Mouse (Mus musculus): Measurements from ENCODE around the gene Opn3. TPM values are rescaled to one million over a fixed set of nuclear protein-coding genes. Genes with fewer than 3 reads are reported as not detected.

The Opn3 gene
- total and polyA plus RNA-seq, 3 experiments, result 0.50 to 2.2 TPM; not detected in 1

DNA sequence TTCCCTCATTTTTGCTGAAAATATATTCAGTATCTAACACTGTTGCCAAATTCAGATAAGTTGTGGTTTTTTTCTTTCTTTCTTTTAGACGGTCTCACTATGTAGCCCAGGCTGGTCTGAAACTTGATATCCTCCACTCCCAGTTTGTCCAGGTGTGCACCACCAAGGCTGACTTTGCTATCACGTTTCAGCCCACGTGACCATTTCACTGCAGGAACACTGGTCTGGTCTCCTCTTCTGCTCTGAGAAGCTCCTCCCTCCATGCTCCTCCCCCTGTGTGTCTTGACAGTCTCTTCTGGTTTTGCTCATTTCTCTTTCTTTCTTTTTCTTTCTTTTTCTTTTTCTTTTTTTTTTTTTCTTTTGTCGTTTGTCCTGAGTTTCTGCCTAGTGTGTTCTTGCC is 7.2 kb upstream of the Opn3 start:
- no peaks in the 10 kb centered on the region for H3K79me2 ChIP-seq (ENCODE audit: control insufficient read depth, insufficient read depth, low read length, poor library complexity)
- H3K27me3 ChIP-seq (ENCODE audit: control insufficient read depth in 1 of 2, insufficient read depth in 2 of 2, low read length in 2 of 2), result no peaks in the 10 kb centered on the region
- H3K36me3 ChIP-seq (ENCODE audit: control insufficient read depth in 1 of 2, insufficient read depth in 2 of 2, low read length in 2 of 2), result no peaks in the 10 kb centered on the region
- H3K4me3 ChIP-seq (ENCODE audit: control insufficient read depth in 1 of 2, insufficient read depth in 1 of 2, low read depth in 2 of 2, low read length in 2 of 2), result peak overlapping the region in 1 of 2 experiments; percentile 47; a peak in 2 of 4 replicates
- H3K9ac ChIP-seq (ENCODE audit: control insufficient read depth, low read depth, low read length, poor library complexity, severe bottlenecking), result no peak overlapping the region
- peak; percentile 64 for DNase-seq (ENCODE audit: low read depth, low spot score)
- no peaks in the 10 kb centered on the region for H3K4me1 ChIP-seq (ENCODE audit: control insufficient read depth in 1 of 2, insufficient read depth in 2 of 2, low read length in 2 of 2)
- H3K9me3 ChIP-seq (replicated peaks; ENCODE audit: insufficient read depth, low read length), result no peaks in the 10 kb centered on the region
- no peak for TF ChIP-seq RAD21 (IDR thresholded peaks at IDR 0.05; ENCODE audit: low read depth, low read length)
- no peak for TF ChIP-seq ZNF384 (IDR thresholded peaks at IDR 0.05; ENCODE audit: low read depth, low read length)
- TF ChIP-seq ZMIZ1 (IDR thresholded peaks at IDR 0.05; ENCODE audit: low read depth, low read length), result no peak
- TF ChIP-seq UBTF (IDR thresholded peaks at IDR 0.05; ENCODE audit: borderline replicate concordance, insufficient read depth, low read depth, low read length), result no peak
- TF ChIP-seq POLR2AphosphoS2 (IDR thresholded peaks at IDR 0.05; ENCODE audit: low read length), result no peak
- TF ChIP-seq TCF12 (IDR thresholded peaks at IDR 0.05; ENCODE audit: low read depth, low read length), result no peak
- TF ChIP-seq HCFC1 (IDR thresholded peaks at IDR 0.05; ENCODE audit: low read depth, low read length), result no peak
- TF ChIP-seq ZKSCAN1 (IDR thresholded peaks at IDR 0.05; ENCODE audit: low read depth, low read length), result no peak
- no peak for TF ChIP-seq POLR2A (IDR thresholded peaks at IDR 0.05; ENCODE audit: control insufficient read depth in 1 of 2, insufficient read depth in 1 of 2, low read depth in 1 of 2, low read length in 2 of 2, poor library complexity in 1 of 2)
- TF ChIP-seq ETS1 (IDR thresholded peaks at IDR 0.05; ENCODE audit: low read depth, low read length), result no peak
- no peak for TF ChIP-seq POLR2AphosphoS5 (IDR thresholded peaks at IDR 0.05; ENCODE audit: borderline replicate concordance, low read depth, low read length)
- no peak for TF ChIP-seq MYB (IDR thresholded peaks at IDR 0.05; ENCODE audit: low read depth, low read length)
- peak; percentile 95 for TF ChIP-seq USF1 (IDR thresholded peaks at IDR 0.05; ENCODE audit: low read depth, low read length)
- no peak for TF ChIP-seq NELFE (IDR thresholded peaks at IDR 0.05; ENCODE audit: low read depth, low read length)
- peak; percentile 64; the same call in 1 of the 2 replicates for TF ChIP-seq BHLHE40 (IDR thresholded peaks at IDR 0.05; ENCODE audit: borderline replicate concordance, low read depth, low read length)
- TF ChIP-seq TAL1 (IDR thresholded peaks at IDR 0.05; ENCODE audit: low read length), result no peak
- TF ChIP-seq MAZ (IDR thresholded peaks at IDR 0.05; ENCODE audit: low read depth, low read length), result no peak
- TF ChIP-seq MAX (IDR thresholded peaks at IDR 0.05; ENCODE audit: low read length), result peak; percentile 71
- no peak for TF ChIP-seq CHD2 (IDR thresholded peaks at IDR 0.05; ENCODE audit: low read length)
- no peak for TF ChIP-seq JUND (IDR thresholded peaks at IDR 0.05; ENCODE audit: low read depth, low read length)
- TF ChIP-seq SIN3A (IDR thresholded peaks at IDR 0.05; ENCODE audit: low read length), result no peak
- TF ChIP-seq RCOR1 (IDR thresholded peaks at IDR 0.05; ENCODE audit: low read depth, low read length), result no peak
- TF ChIP-seq USF2 (IDR thresholded peaks at IDR 0.05; ENCODE audit: borderline replicate concordance in 1 of 2, insufficient read depth in 1 of 2, low read depth in 1 of 2, low read length in 2 of 2), result peak; percentile 38 to 76; a peak in 3 of 4 replicates
- TF ChIP-seq CTCF (IDR thresholded peaks at IDR 0.05 in 2 of 3, conservative IDR thresholded peaks at IDR 0.05 in 1 of 3; ENCODE audit: control insufficient read depth in 1 of 3, insufficient read depth in 1 of 3, low read depth in 2 of 3, low read length in 3 of 3, poor library complexity in 1 of 3, severe bottlenecking in 1 of 3), result no peak
- no peak for TF ChIP-seq GABPA (IDR thresholded peaks at IDR 0.05; ENCODE audit: low read depth, low read length)
- no peak overlapping the region for H3K27ac ChIP-seq (ENCODE audit: control insufficient read depth, low read depth, low read length)
